Mouse (Mus musculus): Measurements from ENCODE around the gene Rbm19.

Gene Rbm19

GRCm38 (mm10) chr5:120197813-120198387, 81.6 kb downstream of the Rbm19 start:
- no peak for DNase-seq (ENCODE audit: low read depth in 1 of 2, low spot score in 2 of 2)

- no peak for DNase-seq (ENCODE audit: low read depth in 1 of 2, low spot score in 2 of 2)
These were observed 83.6 kb downstream of the Rbm19 start for GRCm38 (mm10) chr5:120199865-120200264.

GRCm38 (mm10) chr5:120204316-120204715, 88.1 kb downstream of the Rbm19 start:
- no peak for DNase-seq (ENCODE audit: low read depth in 1 of 2, low spot score in 2 of 2)

GRCm38 (mm10) chr5:120206313-120206943, 90.2 kb downstream of the Rbm19 start:
- no peak for DNase-seq (ENCODE audit: low read depth in 1 of 2, low spot score in 2 of 2)

- no peak for DNase-seq (ENCODE audit: low read depth in 1 of 2, low spot score in 2 of 2)
These were observed 91.2 kb downstream of the Rbm19 start for GRCm38 (mm10) chr5:120207492-120207891.

GRCm38 (mm10) chr5:120210668-120211067, 94.4 kb downstream of the Rbm19 start:
- no peak for DNase-seq (ENCODE audit: low read depth in 1 of 2, low spot score in 2 of 2)

GRCm38 (mm10) chr5:120211182-120211581, 94.9 kb downstream of the Rbm19 start:
- no peak for DNase-seq (ENCODE audit: low read depth in 1 of 2, low spot score in 2 of 2)

- no peak for DNase-seq (ENCODE audit: low read depth in 1 of 2, low spot score in 2 of 2)
These were observed 98.2 kb downstream of the Rbm19 start for GRCm38 (mm10) chr5:120214511-120214910.

- no peak for DNase-seq (ENCODE audit: low read depth in 1 of 2, low spot score in 2 of 2)
These were observed 105.0 kb downstream of the Rbm19 start for GRCm38 (mm10) chr5:120221216-120221615.

GRCm38 (mm10) chr5:120225383-120225782, 109.1 kb downstream of the Rbm19 start:
- no peak for DNase-seq (ENCODE audit: low read depth in 1 of 2, low spot score in 2 of 2)

- DNase-seq (ENCODE audit: low read depth in 1 of 2, low spot score in 2 of 2), result no peak
These were observed 112.5 kb downstream of the Rbm19 start for GRCm38 (mm10) chr5:120228613-120229409.

- no peak for DNase-seq (ENCODE audit: low read depth in 1 of 2, low spot score in 2 of 2)
These were observed 115.3 kb downstream of the Rbm19 start for GRCm38 (mm10) chr5:120231435-120232147.

GRCm38 (mm10) chr5:120235147-120235546, 118.9 kb downstream of the Rbm19 start:
- DNase-seq (ENCODE audit: low read depth in 1 of 2, low spot score in 2 of 2), result no peak

GRCm38 (mm10) chr5:120235571-120235970, 119.3 kb downstream of the Rbm19 start:
- DNase-seq (ENCODE audit: low read depth in 1 of 2, low spot score in 2 of 2), result no peak

- no peak for DNase-seq (ENCODE audit: low read depth in 1 of 2, low spot score in 2 of 2)
These were observed 123.8 kb downstream of the Rbm19 start for GRCm38 (mm10) chr5:120240071-120240470.

- no peak for DNase-seq (ENCODE audit: low read depth in 1 of 2, low spot score in 2 of 2)
These were observed 129.1 kb downstream of the Rbm19 start for GRCm38 (mm10) chr5:120245336-120245735.
